In the genomic region with DNA sequence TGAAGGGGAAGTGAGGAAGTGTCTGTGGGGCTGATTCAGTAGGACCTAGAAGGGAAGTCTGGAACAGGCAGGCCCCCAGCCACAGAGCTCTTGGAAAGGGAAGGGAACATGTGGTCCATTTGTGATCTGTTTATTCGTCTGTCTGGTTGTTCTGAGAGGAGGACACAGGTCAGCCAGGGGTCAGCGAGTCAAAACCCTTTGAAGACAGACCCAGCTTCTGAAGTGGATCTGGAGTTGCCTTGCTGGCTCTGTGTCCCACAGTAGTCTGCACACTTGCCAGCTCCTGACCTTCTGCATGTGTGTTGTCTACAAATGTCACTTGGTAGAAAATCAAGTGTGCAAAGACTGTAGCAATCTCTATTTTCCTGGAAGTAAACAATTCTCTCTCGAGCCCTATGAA, we compare ENCODE assay signal across 13 mouse cellular contexts.
A peak's percentile ranks its signal among the peaks of the same experiment; 100 is the strongest.
DNase-seq lines count a peak whose midpoint lies in the region; ATAC-seq lines count a peak whose summit lies in the region.
"Had no signal": no experiment of that assay in that cellular context is flagged by ENCODE, and none has a peak within 500 bp of the region (broad histone marks: within the 10 kb centered on the region; RNA-seq: fewer than 3 reads in every experiment).

No protein-coding gene starts in this region.

- peak; percentile 53 for DNase-seq in adipocyte (ENCODE audit: low spot score)
- DNase-seq in adrenal gland, postnatal 14 days, result peak; percentile 12
- peak; percentile 35 to 49 for DNase-seq in heart, postnatal 14 days
- no peak for DNase-seq in spleen, postnatal 36 days (ENCODE audit: low spot score in 2 of 2)
- no peak for DNase-seq in layer of hippocampus, adult 18-20 months (ENCODE audit: low spot score in 2 of 2)
- DNase-seq: cerebellum, postnatal 14 days; spleen, adult 18-20 months had no signal

- H3K27me3 ChIP-seq in lung, embryonic 16.5 days (ENCODE audit: control insufficient read depth, insufficient read depth, low read depth, low read length), result no peaks in the 10 kb centered on the region
- H3K27me3 ChIP-seq: forebrain, embryonic 12.5 days; heart, embryonic 15.5 days had no signal

- H3K4me3 ChIP-seq in lung, embryonic 16.5 days (ENCODE audit: low read length), result no peak overlapping the region
- H3K4me3 ChIP-seq: forebrain, embryonic 12.5 days; heart, embryonic 15.5 days had no signal

- ATAC-seq in lung, embryonic 16.5 days (ENCODE audit: low read depth), result peak; percentile 81
- no peak for ATAC-seq in megakaryocyte, adult 5-6 weeks (ENCODE audit: poor library complexity, severe bottlenecking)
- no peak for ATAC-seq in erythroid progenitor cell, adult 5-6 weeks (replicated peaks; ENCODE audit: low FRiP score, poor library complexity, severe bottlenecking)

- no peak overlapping the region for H3K9ac ChIP-seq in lung, embryonic 16.5 days (ENCODE audit: low read length)
- H3K9ac ChIP-seq: forebrain, embryonic 12.5 days; heart, embryonic 15.5 days had no signal

- no peaks in the 10 kb centered on the region for H3K9me3 ChIP-seq in lung, embryonic 16.5 days (ENCODE audit: control insufficient read depth, low read length)
- H3K9me3 ChIP-seq: forebrain, embryonic 12.5 days; heart, embryonic 15.5 days had no signal

- no peak overlapping the region for H3K27ac ChIP-seq in lung, embryonic 16.5 days (ENCODE audit: low read length)
- H3K27ac ChIP-seq: forebrain, embryonic 12.5 days; heart, embryonic 15.5 days; macrophage had no signal

- H3K4me2 ChIP-seq in lung, embryonic 16.5 days (ENCODE audit: low read depth, low read length), result no peak overlapping the region
- H3K4me2 ChIP-seq: forebrain, embryonic 12.5 days; heart, embryonic 15.5 days had no signal

- H3K36me3 ChIP-seq in lung, embryonic 16.5 days (ENCODE audit: control insufficient read depth, insufficient read depth, low read length), result no peaks in the 10 kb centered on the region
- H3K36me3 ChIP-seq: forebrain, embryonic 12.5 days; heart, embryonic 15.5 days had no signal

- intact Hi-C loops in heart, postnatal 14 days (cut with DNase I), result no loop called here

- H3K4me1 ChIP-seq in lung, embryonic 16.5 days (replicated peaks; ENCODE audit: control insufficient read depth, insufficient read depth, low read length), result no peaks in the 10 kb centered on the region; the same call in 1 of the 2 replicates
- H3K4me1 ChIP-seq: forebrain, embryonic 12.5 days; heart, embryonic 15.5 days had no signal

- 10% methylated on average over 3 of the region's 3 CpGs for WGBS in lung, embryonic 16.5 days

Comparison
In these comparisons a context has a peak if more than half of its experiments do, and no peak if none do; other contexts are left out.
1. DNase-seq: peak in adipocyte (single experiment), adrenal gland, postnatal 14 days (single experiment) and heart, postnatal 14 days (2 of 2); none in spleen, postnatal 36 days (0 of 2) and layer of hippocampus, adult 18-20 months (0 of 2).